Mouse (Mus musculus): ENCODE results near the gene Psg27.
"Not testable (repeated sequence)": the region's sequence is repeated elsewhere in the genome, so short reads cannot be mapped to it uniquely, and the experiment has no call there.

The Psg27 gene

GRCm38 (mm10) chr7:18567205-18567604 is at the start of gene Psg27:
TSS of gene Psg27 (minus strand) at chr7:18567305.
- Histone ChIP-seq H3K36me3 (ENCODE audit: insufficient read depth, low read length) (no peaks in the 10 kb centered on the region), H3K4me3 (replicated peaks; ENCODE audit: low read length) (no peak within 1 kb of the TSS), H3K4me1 (replicated peaks; ENCODE audit: low read depth, low read length) (no peaks in the 10 kb centered on the region), H3K27me3 (ENCODE audit: insufficient read depth, low read length) (no peaks in the 10 kb centered on the region), H3K9me3 (ENCODE audit: low read length) (no peaks in the 10 kb centered on the region)
- TF ChIP-seq NANOG (IDR thresholded peaks at IDR 0.05; ENCODE audit: borderline replicate concordance, low read length): no peak
- TF ChIP-seq POU5F1 (IDR thresholded peaks at IDR 0.05; ENCODE audit: borderline replicate concordance, low read length): no peak
- TF ChIP-seq CTCF (conservative IDR thresholded peaks at IDR 0.05; ENCODE audit: low read length): no peak

GRCm38 (mm10) chr7:18616401-18616800 is 49.3 kb upstream of the Psg27 start, which contains the start of gene Psg23:
TSS of gene Psg23 (minus strand) at chr7:18616501.
- not testable (repeated sequence) for H3K4me1 ChIP-seq (replicated peaks; ENCODE audit: low read depth, low read length); H3K9me3 ChIP-seq (ENCODE audit: low read length); H3K36me3 ChIP-seq (ENCODE audit: insufficient read depth, low read length); H3K4me3 ChIP-seq (replicated peaks; ENCODE audit: low read length); H3K27me3 ChIP-seq (ENCODE audit: insufficient read depth, low read length)

GRCm38 (mm10) chr7:18559850-18560249 is 7.3 kb downstream of the Psg27 start:
- Histone ChIP-seq H3K36me3 (ENCODE audit: insufficient read depth, low read length) (no peaks in the 10 kb centered on the region), H3K4me3 (replicated peaks; ENCODE audit: low read length) (no peak overlapping the region), H3K9me3 (ENCODE audit: low read length) (no peaks in the 10 kb centered on the region), H3K4me1 (replicated peaks; ENCODE audit: low read depth, low read length) (peaks cover 4% of the 10 kb centered on the region; the same call in 1 of the 2 replicates), H3K27me3 (ENCODE audit: insufficient read depth, low read length) (no peaks in the 10 kb centered on the region)
- no peak for TF ChIP-seq CTCF (conservative IDR thresholded peaks at IDR 0.05; ENCODE audit: low read length)
- TF ChIP-seq POU5F1 (IDR thresholded peaks at IDR 0.05; ENCODE audit: borderline replicate concordance, low read length): no peak
- TF ChIP-seq NANOG (IDR thresholded peaks at IDR 0.05; ENCODE audit: borderline replicate concordance, low read length): no peak

- not testable (repeated sequence) for H3K4me3 ChIP-seq (replicated peaks; ENCODE audit: low read length); H3K36me3 ChIP-seq (ENCODE audit: insufficient read depth, low read length); H3K27me3 ChIP-seq (ENCODE audit: insufficient read depth, low read length)
Measured at GRCm38 (mm10) chr7:18555751-18556150, 11.4 kb downstream of the Psg27 start.

GRCm38 (mm10) chr7:18533420-18533819 is 33.7 kb downstream of the Psg27 start:
- Histone ChIP-seq H3K9me3 (ENCODE audit: low read length) (peaks cover 44% of the 10 kb centered on the region), H3K36me3 (ENCODE audit: insufficient read depth, low read length) (no peaks in the 10 kb centered on the region), H3K27me3 (ENCODE audit: insufficient read depth, low read length) (no peaks in the 10 kb centered on the region), H3K4me3 (replicated peaks; ENCODE audit: low read length) (no peak overlapping the region), H3K4me1 (replicated peaks; ENCODE audit: low read depth, low read length) (peaks cover 3% of the 10 kb centered on the region)
- TF ChIP-seq POU5F1 (IDR thresholded peaks at IDR 0.05; ENCODE audit: borderline replicate concordance, low read length): no peak
- TF ChIP-seq CTCF (conservative IDR thresholded peaks at IDR 0.05; ENCODE audit: low read length): no peak
- TF ChIP-seq NANOG (IDR thresholded peaks at IDR 0.05; ENCODE audit: borderline replicate concordance, low read length): no peak

More at GRCm38 (mm10) chr7:18555751-18556150, 11.4 kb downstream of the Psg27 start:
- H3K4me1 ChIP-seq (replicated peaks; ENCODE audit: low read depth, low read length); H3K9me3 ChIP-seq (ENCODE audit: low read length): not testable (repeated sequence)

GRCm38 (mm10) chr7:18532169-18532568 is 34.9 kb downstream of the Psg27 start, which contains the start of gene Psg25:
TSS of gene Psg25 (minus strand) at chr7:18532269.
- Histone ChIP-seq H3K4me3 (replicated peaks; ENCODE audit: low read length) (no peak within 1 kb of the TSS), H3K9me3 (ENCODE audit: low read length) (peaks cover 37% of the 10 kb centered on the region), H3K4me1 (replicated peaks; ENCODE audit: low read depth, low read length) (peaks cover 3% of the 10 kb centered on the region), H3K27me3 (ENCODE audit: insufficient read depth, low read length) (no peaks in the 10 kb centered on the region), H3K36me3 (ENCODE audit: insufficient read depth, low read length) (no peaks in the 10 kb centered on the region)
- TF ChIP-seq POU5F1 (IDR thresholded peaks at IDR 0.05; ENCODE audit: borderline replicate concordance, low read length) (no peak), CTCF (conservative IDR thresholded peaks at IDR 0.05; ENCODE audit: low read length) (no peak), NANOG (IDR thresholded peaks at IDR 0.05; ENCODE audit: borderline replicate concordance, low read length) (no peak)

GRCm38 (mm10) chr7:18524668-18525067 is 42.4 kb downstream of the Psg27 start:
- no peaks in the 10 kb centered on the region for H3K4me1 ChIP-seq (replicated peaks; ENCODE audit: low read depth, low read length)
- no peaks in the 10 kb centered on the region for H3K27me3 ChIP-seq (ENCODE audit: insufficient read depth, low read length)
- TF ChIP-seq NANOG (IDR thresholded peaks at IDR 0.05; ENCODE audit: borderline replicate concordance, low read length) (no peak), POU5F1 (IDR thresholded peaks at IDR 0.05; ENCODE audit: borderline replicate concordance, low read length) (no peak), CTCF (conservative IDR thresholded peaks at IDR 0.05; ENCODE audit: low read length) (no peak)
- H3K36me3 ChIP-seq (ENCODE audit: insufficient read depth, low read length): no peaks in the 10 kb centered on the region
- H3K4me3 ChIP-seq (replicated peaks; ENCODE audit: low read length): no peak overlapping the region
- peaks cover 12% of the 10 kb centered on the region; the same call in 1 of the 2 replicates for H3K9me3 ChIP-seq (ENCODE audit: low read length)

GRCm38 (mm10) chr7:18512848-18513247 is 54.3 kb downstream of the Psg27 start:
- H3K27me3 ChIP-seq (ENCODE audit: insufficient read depth, low read length); H3K4me1 ChIP-seq (replicated peaks; ENCODE audit: low read depth, low read length); H3K36me3 ChIP-seq (ENCODE audit: insufficient read depth, low read length); H3K4me3 ChIP-seq (replicated peaks; ENCODE audit: low read length): not testable (repeated sequence)
- peaks cover 35% of the 10 kb centered on the region for H3K9me3 ChIP-seq (ENCODE audit: low read length)

- not testable (repeated sequence) for H3K36me3 ChIP-seq (ENCODE audit: insufficient read depth, low read length); H3K4me3 ChIP-seq (replicated peaks; ENCODE audit: low read length); H3K4me1 ChIP-seq (replicated peaks; ENCODE audit: low read depth, low read length); H3K27me3 ChIP-seq (ENCODE audit: insufficient read depth, low read length)
- H3K9me3 ChIP-seq (ENCODE audit: low read length): peaks cover 35% of the 10 kb centered on the region
Measured at GRCm38 (mm10) chr7:18512417-18512816, 54.7 kb downstream of the Psg27 start.

GRCm38 (mm10) chr7:18511479-18511878 is 55.6 kb downstream of the Psg27 start:
- TF ChIP-seq CTCF (conservative IDR thresholded peaks at IDR 0.05; ENCODE audit: low read length) (no peak), POU5F1 (IDR thresholded peaks at IDR 0.05; ENCODE audit: borderline replicate concordance, low read length) (no peak), NANOG (IDR thresholded peaks at IDR 0.05; ENCODE audit: borderline replicate concordance, low read length) (no peak)
- Histone ChIP-seq H3K4me1 (replicated peaks; ENCODE audit: low read depth, low read length) (no peaks in the 10 kb centered on the region), H3K4me3 (replicated peaks; ENCODE audit: low read length) (no peak overlapping the region)

More at GRCm38 (mm10) chr7:18511479-18511878, 55.6 kb downstream of the Psg27 start:
- Histone ChIP-seq H3K27me3 (ENCODE audit: insufficient read depth, low read length) (no peaks in the 10 kb centered on the region), H3K9me3 (ENCODE audit: low read length) (peaks cover 44% of the 10 kb centered on the region), H3K36me3 (ENCODE audit: insufficient read depth, low read length) (no peaks in the 10 kb centered on the region)
